Comparison of ENCODE assay signal across 26 mouse cellular contexts in genomic region chr12:80658661-80659060, GRCm38 (mm10). TPM values are rescaled to one million over a fixed set of nuclear protein-coding genes. Genes with fewer than 3 reads are reported as not detected.
A peak's percentile ranks its signal among the peaks of the same experiment; 100 is the strongest.
DNase-seq lines count a peak whose midpoint lies in the region; ATAC-seq and TF ChIP-seq lines count a peak whose summit lies in the region.
"Had no signal": no experiment of that assay in that cellular context is flagged by ENCODE, and none has a peak within 500 bp of the region (broad histone marks: within the 10 kb centered on the region; RNA-seq: fewer than 3 reads in every experiment).

No protein-coding gene starts in this region.

- no peak overlapping the region; the same call in 1 of the 2 replicates for H3K9ac ChIP-seq in lung, postnatal 0 days (replicated peaks; ENCODE audit: low read depth)
- no peak overlapping the region for H3K9ac ChIP-seq in stomach, postnatal 0 days (ENCODE audit: low read length)
- H3K9ac ChIP-seq: hindbrain, embryonic 12.5 days; midbrain, embryonic 13.5 days had no signal

- H3K9me3 ChIP-seq in lung, postnatal 0 days (ENCODE audit: low read length) = no peaks in the 10 kb centered on the region
- no peaks in the 10 kb centered on the region for H3K9me3 ChIP-seq in stomach, postnatal 0 days (ENCODE audit: control insufficient read depth, low read length)
- H3K9me3 ChIP-seq: forebrain, embryonic 10.5 days; hindbrain, embryonic 12.5 days; limb, embryonic 10.5 days; midbrain, embryonic 13.5 days had no signal

- DNase-seq in layer of hippocampus, adult 2 months (ENCODE audit: low spot score in 2 of 2) = peak in 1 of 2 experiments; percentile 22
- DNase-seq in layer of hippocampus, postnatal 10 days (ENCODE audit: low spot score in 2 of 2) = no peak
- DNase-seq in lung, postnatal 0 days (ENCODE audit: low spot score) = no peak
- DNase-seq in lung, adult 18-20 months = no peak
- DNase-seq in c-Kit-positive CD71-positive TER-119-negative erythroid progenitor cells, embryonic 14.5 days (ENCODE audit: low read depth) = peak; percentile 17
- DNase-seq in stomach, postnatal 0 days (ENCODE audit: low spot score) = no peak
- DNase-seq: adrenal gland, postnatal 14 days; cerebellum, adult 11-12 months; cerebellum, postnatal 14 days; gastrocnemius, postnatal 25 days; heart, adult 2 months; kidney, postnatal 25 days; liver; right cerebral cortex, adult 18-20 months; thymus, adult 2 months; thymus, postnatal 4 days had no signal

- H3K27ac ChIP-seq in layer of hippocampus, adult 2 months = peak overlapping the region; percentile 0; the same call in 1 of the 2 replicates
- H3K27ac ChIP-seq in lung, postnatal 0 days (ENCODE audit: low read length) = no peak overlapping the region
- peak overlapping the region; percentile 45 for H3K27ac ChIP-seq in stomach, postnatal 0 days (replicated peaks)
- H3K27ac ChIP-seq: forebrain, embryonic 10.5 days; heart, adult 2 months; hindbrain, embryonic 12.5 days; limb, embryonic 10.5 days; midbrain, embryonic 13.5 days had no signal

- H3K4me3 ChIP-seq in layer of hippocampus, adult 2 months = no peak overlapping the region
- H3K4me3 ChIP-seq in lung, postnatal 0 days (ENCODE audit: low read depth, low read length) = no peak overlapping the region
- no peak overlapping the region for H3K4me3 ChIP-seq in stomach, postnatal 0 days (ENCODE audit: low read depth, low read length)
- H3K4me3 ChIP-seq: forebrain, embryonic 10.5 days; heart, adult 2 months; hindbrain, embryonic 12.5 days; limb, embryonic 10.5 days; midbrain, embryonic 13.5 days; myocyte had no signal

- 0 out of 2 replicates have a peak overlapping the region, but pooled peaks have one; percentile 11 for H3K4me2 ChIP-seq in lung, postnatal 0 days (replicated peaks; ENCODE audit: low read depth, low read length)
- H3K4me2 ChIP-seq in stomach, postnatal 0 days (replicated peaks; ENCODE audit: low read depth) = no peak overlapping the region
- H3K4me2 ChIP-seq: hindbrain, embryonic 12.5 days; midbrain, embryonic 13.5 days had no signal

- no peak for ATAC-seq in lung, postnatal 0 days
- ATAC-seq in stomach, postnatal 0 days (ENCODE audit: low FRiP score, low TSS enrichment) = no peak
- no peak for ATAC-seq in monocyte, adult 5-6 weeks (replicated peaks; ENCODE audit: insufficient number of reproducible peaks, low FRiP score, low TSS enrichment, poor library complexity, severe bottlenecking)
- ATAC-seq: intestine, postnatal 0 days; midbrain, embryonic 13.5 days had no signal

- WGBS in lung, postnatal 0 days = 51% methylated on average over 6 of the region's 6 CpGs
- 56% methylated on average over 6 of the region's 6 CpGs for WGBS in stomach, postnatal 0 days

- H3K4me1 ChIP-seq in lung, postnatal 0 days (ENCODE audit: insufficient read depth, low read depth, low read length) = peaks cover 9% of the 10 kb centered on the region; the same call in 1 of the 2 replicates
- H3K4me1 ChIP-seq in stomach, postnatal 0 days (replicated peaks; ENCODE audit: control insufficient read depth, insufficient read depth) = no peaks in the 10 kb centered on the region
- H3K4me1 ChIP-seq: forebrain, embryonic 10.5 days; hindbrain, embryonic 12.5 days; limb, embryonic 10.5 days; midbrain, embryonic 13.5 days had no signal

- no peaks in the 10 kb centered on the region for H3K27me3 ChIP-seq in lung, postnatal 0 days (replicated peaks; ENCODE audit: insufficient read depth, low read length)
- H3K27me3 ChIP-seq in stomach, postnatal 0 days (ENCODE audit: control insufficient read depth, insufficient read depth, low read length) = no peaks in the 10 kb centered on the region
- H3K27me3 ChIP-seq: hindbrain, embryonic 12.5 days; midbrain, embryonic 13.5 days had no signal

- no peak for TF ChIP-seq CTCF in layer of hippocampus, adult 2 months (conservative IDR thresholded peaks at IDR 0.05)
- TF ChIP-seq CTCF in lung, postnatal 0 days (IDR thresholded peaks at IDR 0.05) = no peak
- no peak for TF ChIP-seq CTCF in stomach, postnatal 0 days (IDR thresholded peaks at IDR 0.05; ENCODE audit: low read depth)

- no peaks in the 10 kb centered on the region for H3K36me3 ChIP-seq in lung, postnatal 0 days (ENCODE audit: insufficient read depth, low read length)
- H3K36me3 ChIP-seq in stomach, postnatal 0 days (ENCODE audit: control insufficient read depth, insufficient read depth, low read length) = 0 out of 2 replicates have a peak, but pooled peaks cover 2% of the 10 kb centered on the region

- TF ChIP-seq EP300 in lung, postnatal 0 days (IDR thresholded peaks at IDR 0.05) = no peak
- no peak for TF ChIP-seq EP300 in stomach, postnatal 0 days (optimal IDR thresholded peaks at IDR 0.05)

RNA-seq across cellular contexts. Expression of gene Erh, which starts 14.5 kb away (rescaled TPM):
- 10 to 100 TPM; 34.4 to 44.6 TPM for total RNA-seq in layer of hippocampus, adult 2 months (2021)
- total RNA-seq in layer of hippocampus, postnatal 10 days (2021) = 10 to 100 TPM; 74.7 to 76.8 TPM
- 104 and 122 TPM in 2 replicates for polyA plus RNA-seq in lung, postnatal 0 days (2015; fragmentation: Nextera tagmentation; extraction: Ambion mirVana)
- 125 and 131 TPM in 2 replicates for polyA plus RNA-seq in stomach, postnatal 0 days (2015; fragmentation: Nextera tagmentation; extraction: Ambion mirVana)
- 27.7 to 31.5 TPM (median 30.9 TPM) in 3 replicates for total RNA-seq in monocyte, adult 5-6 weeks (2017)

RNA-seq across cellular contexts. Expression of gene Slc39a9, which starts 15.0 kb away (rescaled TPM):
- 10 to 100 TPM; 37.8 to 37.9 TPM for total RNA-seq in layer of hippocampus, adult 2 months (2021)
- 10 to 100 TPM; 41.9 to 42.6 TPM for total RNA-seq in layer of hippocampus, postnatal 10 days (2021)
- 14.9 and 16.6 TPM in 2 replicates for polyA plus RNA-seq in lung, postnatal 0 days (2015; fragmentation: Nextera tagmentation; extraction: Ambion mirVana)
- 15.1 and 15.6 TPM in 2 replicates for polyA plus RNA-seq in stomach, postnatal 0 days (2015; fragmentation: Nextera tagmentation; extraction: Ambion mirVana)
- total RNA-seq in monocyte, adult 5-6 weeks (2017) = 7.9 to 18.9 TPM (median 8.6 TPM) in 3 replicates

RNA-seq across cellular contexts. Expression of gene Plekhd1, which starts 33.7 kb away (rescaled TPM):
- 1 to 10 TPM; 5.6 to 6.5 TPM for total RNA-seq in layer of hippocampus, adult 2 months (2021)
- 1 to 10 TPM; 6.8 to 7.4 TPM for total RNA-seq in layer of hippocampus, postnatal 10 days (2021)
- polyA plus RNA-seq in lung, postnatal 0 days (2015; fragmentation: Nextera tagmentation; extraction: Ambion mirVana) = 10.4 and 11.6 TPM in 2 replicates
- polyA plus RNA-seq in stomach, postnatal 0 days (2015; fragmentation: Nextera tagmentation; extraction: Ambion mirVana) = 2.2 and 2.3 TPM in 2 replicates
- not detected in 3 replicates for total RNA-seq in monocyte, adult 5-6 weeks (2017)
- total RNA-seq: adrenal gland, postnatal 14 days; gastrocnemius, postnatal 25 days; heart, adult 2 months; heart, postnatal 25 days; megakaryocyte, adult 5-6 weeks; MEL had no signal
- polyA plus RNA-seq: myocyte had no signal
